Mouse (Mus musculus): ENCODE results near the gene Hpca. TPM values are rescaled to one million over a fixed set of nuclear protein-coding genes. Genes with fewer than 3 reads are reported as not detected.

Gene Hpca
- 100 to 1,000 TPM; 910 to 956 TPM for total RNA-seq (2021)
- long read RNA-seq, transcript Hpca-209 (4 exons, 1,626 nt): minor isoform, 14 of 1,060 reads
- long read RNA-seq, transcript Hpca-202 (3 exons, 1,666 nt): minor isoform, 60 of 1,060 reads
- long read RNA-seq, transcript Hpca-204 (6 exons, 1,847 nt): minor isoform, 17 of 1,060 reads
- long read RNA-seq, transcript Hpca-201 (4 exons, 1,525 nt): major isoform, 728 of 1,060 reads
- long read RNA-seq, partial matches to known transcripts: 35 of 1,060 reads
- long read RNA-seq, other reads (novel, unspliced or antisense): 189 of 1,060 reads

DNA sequence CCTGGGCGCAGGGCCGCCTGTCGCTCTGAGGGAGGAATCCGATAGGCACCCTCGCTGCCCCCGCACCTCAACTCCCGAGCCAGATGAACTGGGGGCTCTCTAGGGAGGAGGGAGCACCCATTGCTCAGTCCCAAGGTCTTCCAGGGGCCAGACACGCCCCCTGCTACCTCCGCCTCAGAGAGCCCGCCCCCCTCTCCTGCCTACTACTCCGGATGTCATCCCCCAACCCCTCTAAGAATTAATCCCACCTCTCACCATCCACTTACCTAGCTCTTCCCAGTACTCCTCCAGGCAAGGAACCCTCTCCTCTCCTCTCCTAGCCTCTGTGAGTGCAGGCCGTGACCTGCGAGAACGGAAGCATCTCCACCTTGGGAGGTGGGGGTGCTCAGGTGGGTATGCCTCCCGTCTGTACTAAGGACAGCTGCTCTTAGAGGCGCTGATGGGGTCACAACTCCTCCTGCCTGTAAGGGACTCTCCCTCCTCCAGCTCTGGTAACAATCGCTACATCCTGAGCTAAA, at the start of gene Hpca:
Gene Hpca (minus strand): TSS at position 468 of the 518 bp plus-strand sequence.
- peak in 1 of 2 experiments; percentile 13 for DNase-seq (ENCODE audit: low spot score in 2 of 2)

DNA sequence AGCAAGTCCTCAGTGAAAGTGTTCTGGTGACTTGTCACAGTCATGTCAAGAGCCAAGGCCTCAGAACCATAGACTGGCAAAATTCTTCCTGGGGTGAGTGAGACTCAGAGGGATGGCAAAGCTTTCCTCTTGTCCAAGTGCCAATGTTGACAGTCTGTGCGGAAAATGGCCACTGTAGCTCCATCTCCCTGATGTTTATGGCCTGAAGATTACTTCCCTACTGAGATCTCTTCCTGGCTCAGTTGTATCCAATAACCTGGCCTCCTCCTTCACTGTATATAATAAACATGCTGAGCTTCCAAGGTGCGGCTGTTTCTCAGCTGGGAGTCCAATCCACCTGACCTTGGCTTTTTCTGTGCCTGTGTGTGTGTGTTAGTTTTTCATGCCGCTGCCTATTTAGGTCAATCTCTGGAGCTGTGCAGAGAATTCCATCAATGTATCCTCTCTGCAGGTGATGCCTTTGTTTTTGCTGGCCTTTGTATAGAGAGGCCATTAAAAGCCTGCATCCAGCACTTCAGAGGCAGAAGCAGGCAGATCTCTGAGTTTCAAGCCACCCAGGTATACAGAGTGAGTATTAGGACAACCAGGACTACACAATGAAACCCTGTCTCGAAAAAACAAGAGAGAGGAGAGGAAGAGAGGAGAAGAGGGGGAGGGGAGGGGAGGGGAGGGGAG, 39.9 kb upstream of the Hpca start:
- no peak for DNase-seq (ENCODE audit: low spot score in 2 of 2)

DNA sequence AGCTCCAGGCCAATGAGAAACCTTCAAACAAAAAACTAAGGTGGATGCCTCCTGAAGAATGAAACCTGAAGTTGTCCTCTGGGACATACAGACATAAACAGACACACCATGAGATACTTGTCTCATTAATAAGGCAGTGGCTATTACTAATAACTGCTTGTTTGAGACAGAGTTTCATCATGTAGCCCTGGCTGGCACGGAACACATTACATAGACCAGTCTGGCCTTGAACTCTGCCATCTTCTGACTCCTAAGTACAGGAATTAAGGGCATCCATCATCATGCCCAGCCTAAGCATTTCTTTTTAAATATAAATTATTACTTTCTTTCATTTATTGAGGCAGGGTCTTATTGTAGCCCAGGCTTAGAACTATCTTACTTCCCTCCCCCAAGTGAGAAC, 39.2 kb upstream of the Hpca start:
- no peak for DNase-seq (ENCODE audit: low spot score in 2 of 2)

DNA sequence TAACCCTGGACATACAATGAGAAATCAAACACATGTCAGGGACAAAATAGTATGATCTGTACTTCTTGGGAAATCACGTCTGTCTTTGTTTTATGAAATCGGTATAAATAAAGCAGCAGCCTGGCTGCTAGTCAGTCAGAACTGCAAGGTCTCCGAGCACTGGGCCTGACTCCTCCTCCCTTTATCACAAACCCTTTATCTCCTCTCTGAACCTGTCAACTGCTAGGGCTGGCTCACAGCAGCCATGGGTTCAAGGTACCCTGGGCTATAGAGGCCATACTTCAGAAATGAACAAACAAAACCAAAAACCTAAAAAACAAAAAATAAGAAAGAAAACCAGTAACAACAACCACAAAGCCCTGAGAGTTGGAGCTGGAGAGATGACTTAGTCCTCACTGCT, 36.7 kb upstream of the Hpca start:
- DNase-seq (ENCODE audit: low spot score in 2 of 2): no peak

DNA sequence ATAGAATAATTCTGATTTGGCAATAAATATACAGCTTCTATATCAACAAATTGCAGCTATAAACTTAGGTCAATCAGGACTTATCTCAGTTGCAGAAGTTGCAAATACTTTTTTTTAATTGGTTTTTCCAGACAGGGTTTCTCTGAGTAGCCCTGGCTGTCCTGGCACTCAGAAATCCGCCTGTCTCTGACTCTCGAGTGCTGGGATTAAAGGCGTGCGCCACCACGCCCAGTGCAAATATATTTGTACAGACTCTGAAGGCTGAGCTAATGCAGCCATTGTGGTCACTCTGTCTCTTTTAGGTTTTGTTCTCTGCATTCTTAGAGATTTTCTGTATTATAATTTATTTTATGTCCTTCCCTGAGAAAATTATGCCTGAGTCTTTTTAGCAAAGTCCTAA, 35.7 kb upstream of the Hpca start:
- DNase-seq (ENCODE audit: low spot score in 2 of 2): no peak

DNA sequence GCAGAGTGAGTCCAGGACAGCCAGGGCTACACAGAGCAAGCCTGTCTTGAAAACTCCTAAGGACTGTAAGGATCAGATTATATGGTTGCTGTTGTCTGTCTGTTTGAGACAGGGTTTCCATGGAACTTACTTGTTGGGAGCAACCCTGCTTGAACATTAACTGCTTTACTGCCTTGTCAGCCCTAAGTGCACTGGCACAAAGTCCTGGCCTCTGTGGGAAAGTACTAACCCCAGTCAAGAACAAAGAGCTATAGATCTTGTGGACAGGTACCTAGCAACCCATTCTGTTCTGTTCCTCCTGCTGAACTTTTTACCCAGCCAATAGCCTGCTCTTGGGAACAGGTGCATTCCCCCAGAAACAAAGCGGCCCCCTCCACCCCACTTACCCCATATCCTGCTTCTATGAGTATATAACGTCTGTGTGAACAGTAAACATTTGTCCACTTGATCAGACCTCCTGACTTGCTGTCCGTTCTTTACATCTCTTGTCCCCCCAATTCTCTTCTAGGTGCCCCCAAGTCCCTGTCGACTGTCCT, 29.5 kb upstream of the Hpca start:
- DNase-seq (ENCODE audit: low spot score in 2 of 2): no peak

DNA sequence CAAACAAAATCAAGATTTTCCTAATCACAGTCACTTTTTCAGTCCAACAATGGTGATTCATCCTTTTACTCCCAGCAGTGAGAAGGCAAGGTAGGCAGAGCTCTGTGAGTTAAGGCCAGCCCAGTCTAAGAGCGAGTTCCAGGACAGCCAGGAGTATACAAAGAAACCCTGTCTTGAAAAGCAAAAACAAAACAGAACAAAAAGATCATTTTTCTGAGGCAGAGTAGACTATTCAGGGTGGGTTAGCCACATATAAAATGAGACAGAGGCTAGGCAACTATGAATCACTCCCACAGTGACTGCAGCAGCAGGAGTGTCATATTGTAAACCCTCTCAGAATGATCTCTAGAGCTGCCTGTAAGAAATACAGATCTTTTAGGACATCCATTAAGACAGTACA, 27.5 kb upstream of the Hpca start:
- no peak for DNase-seq (ENCODE audit: low spot score in 2 of 2)

DNA sequence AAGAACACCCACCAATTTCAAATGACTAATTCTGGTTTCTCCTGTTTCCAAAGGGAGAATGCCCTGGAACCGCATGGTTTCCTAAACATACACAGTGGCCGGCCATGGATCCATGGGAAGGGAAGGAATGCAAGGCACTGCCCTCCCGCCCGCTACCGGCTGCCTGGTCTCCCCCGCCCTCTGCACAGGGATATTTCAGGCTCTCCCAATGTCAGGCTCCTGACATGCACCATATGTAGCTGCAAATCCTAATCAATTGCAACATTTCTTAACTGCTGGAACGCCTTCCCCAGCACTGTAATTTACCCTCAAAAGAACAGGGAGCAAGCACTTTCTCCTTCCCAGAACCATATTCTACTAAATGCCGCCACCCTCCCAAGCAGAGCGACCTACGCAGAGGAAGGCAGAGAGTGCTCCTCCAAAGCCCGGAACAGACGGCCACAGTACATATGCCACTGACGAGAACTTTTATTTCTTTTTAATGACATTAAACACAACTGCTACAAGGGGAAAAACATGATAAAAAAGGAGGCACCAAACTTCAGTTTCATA, 25.8 kb upstream of the Hpca start:
- no peak for DNase-seq (ENCODE audit: low spot score in 2 of 2)

DNA sequence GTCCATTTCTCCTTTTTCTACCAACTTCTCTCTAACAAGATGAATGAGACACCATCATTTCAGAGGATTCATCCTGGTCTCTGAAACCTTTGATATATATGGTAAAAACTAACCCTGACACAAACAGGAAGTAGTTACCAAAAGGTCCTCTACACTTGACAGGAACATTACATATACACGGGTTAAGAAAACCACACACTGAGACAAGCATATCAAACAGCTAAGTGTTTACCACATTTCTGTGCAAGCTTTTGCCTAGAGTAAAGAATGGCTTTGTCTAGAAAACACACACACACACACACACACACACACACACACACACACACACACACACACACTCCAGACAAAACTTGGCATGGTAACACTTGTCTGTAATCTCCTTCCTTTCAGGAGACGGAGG, 24.6 kb upstream of the Hpca start:
- no peak for DNase-seq (ENCODE audit: low spot score in 2 of 2)

DNA sequence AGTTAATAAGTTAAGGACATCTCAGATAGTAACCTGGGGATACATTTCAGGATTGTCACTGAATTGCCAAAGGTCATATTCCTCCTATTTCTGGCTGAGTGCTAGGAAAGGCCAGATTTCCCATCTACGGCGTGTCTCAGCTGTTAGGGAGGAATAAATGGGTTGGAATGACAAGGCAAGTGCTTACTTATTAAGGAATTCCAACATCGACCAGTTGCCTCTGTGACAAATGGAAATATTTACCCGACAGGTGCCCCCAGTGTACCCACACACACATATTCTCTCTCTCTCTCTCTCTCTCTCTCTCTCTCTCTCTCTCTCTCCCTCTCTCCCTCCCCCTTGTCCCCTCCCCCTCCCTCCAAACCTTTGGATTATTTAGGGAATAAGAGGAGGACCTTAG, 24.1 kb upstream of the Hpca start:
- no peak for DNase-seq (ENCODE audit: low spot score in 2 of 2)

DNA sequence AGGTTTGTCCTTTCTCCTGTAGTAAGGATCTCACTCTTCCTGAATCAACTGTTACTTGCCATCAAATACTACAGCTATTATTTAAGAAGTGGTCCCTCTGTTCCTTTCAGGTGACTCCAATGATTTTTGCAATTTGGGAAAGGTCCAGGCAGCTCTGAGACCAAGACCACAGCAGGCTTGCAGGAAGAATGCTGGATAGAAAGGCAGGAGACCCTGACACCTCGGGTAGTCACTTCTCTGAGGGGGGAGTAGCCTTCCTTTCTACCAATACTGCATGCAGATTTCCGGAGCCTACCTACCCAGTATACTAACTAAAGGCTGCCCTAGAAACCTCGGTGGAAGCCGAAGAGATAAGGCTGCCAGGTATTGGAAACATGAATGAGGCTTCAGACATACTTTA, 23.6 kb upstream of the Hpca start:
- DNase-seq (ENCODE audit: low spot score in 2 of 2): no peak

DNA sequence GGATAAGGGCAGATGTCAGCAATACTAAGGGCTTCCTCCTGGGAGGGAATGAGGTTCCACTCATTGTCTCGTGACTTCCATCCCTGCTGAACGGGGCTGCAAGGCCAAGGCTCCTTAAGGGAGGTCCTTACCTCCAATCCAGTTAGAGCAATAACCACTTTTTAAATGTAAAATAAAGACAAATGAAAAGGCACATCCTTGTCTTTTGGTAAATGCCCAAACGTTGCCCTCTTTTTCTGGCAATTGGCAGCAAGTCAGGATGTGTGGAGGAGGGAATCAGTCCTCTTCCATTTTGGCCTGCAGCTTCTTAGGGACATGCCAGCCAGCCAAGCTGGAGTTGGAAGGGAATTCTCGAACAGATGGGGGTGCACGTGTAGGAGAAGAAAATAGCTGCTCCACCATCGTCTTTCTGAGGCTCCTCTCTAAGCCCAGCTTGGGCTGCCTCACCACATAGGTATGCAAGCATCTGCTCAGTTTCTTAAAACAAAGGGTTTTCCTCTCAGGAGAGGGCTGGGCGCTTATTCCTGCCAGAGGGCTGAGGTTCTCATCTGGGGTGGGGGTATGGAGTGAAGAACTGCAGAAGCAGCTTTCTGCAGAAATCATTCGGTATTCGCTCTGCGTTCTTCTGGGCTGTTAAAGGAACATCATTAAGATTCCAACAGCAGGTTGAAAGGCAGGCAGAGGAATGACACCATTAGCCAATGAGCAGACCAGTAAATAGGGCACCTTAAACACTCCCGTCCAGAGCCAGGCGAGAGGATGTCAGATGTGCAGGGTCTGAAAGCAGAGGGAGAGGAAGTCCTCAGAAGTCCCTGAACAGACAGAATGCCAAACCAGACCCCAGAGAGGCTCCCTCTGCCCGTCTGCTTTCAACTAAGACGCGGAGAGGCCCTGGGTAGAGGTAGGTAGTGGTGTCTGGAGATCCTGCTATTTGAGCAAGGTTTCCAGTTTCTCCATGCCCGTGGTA, 22.8 kb upstream of the Hpca start:
- peak; percentile 70 to 72 for DNase-seq (ENCODE audit: low spot score in 2 of 2)

DNA sequence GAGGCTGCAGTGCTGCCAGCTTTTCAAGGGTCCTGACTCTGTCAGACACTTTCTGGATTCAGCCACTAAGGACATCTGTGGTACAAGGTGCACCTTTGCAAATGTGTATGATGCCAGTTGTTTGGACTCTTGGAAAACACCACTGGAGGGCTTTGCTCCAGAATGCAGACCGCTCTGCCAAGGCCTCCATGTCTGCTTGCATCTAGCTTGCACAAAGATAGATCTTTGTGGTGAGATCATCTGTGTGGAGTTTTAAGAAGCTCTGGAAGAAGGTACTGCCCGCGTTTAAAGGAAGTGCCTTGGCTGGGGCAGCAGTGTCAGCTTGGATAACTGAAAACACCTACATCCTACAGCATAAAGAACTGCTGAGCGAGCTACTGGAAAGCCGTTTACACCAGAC, 21.7 kb upstream of the Hpca start:
- DNase-seq (ENCODE audit: low spot score in 2 of 2): no peak

DNA sequence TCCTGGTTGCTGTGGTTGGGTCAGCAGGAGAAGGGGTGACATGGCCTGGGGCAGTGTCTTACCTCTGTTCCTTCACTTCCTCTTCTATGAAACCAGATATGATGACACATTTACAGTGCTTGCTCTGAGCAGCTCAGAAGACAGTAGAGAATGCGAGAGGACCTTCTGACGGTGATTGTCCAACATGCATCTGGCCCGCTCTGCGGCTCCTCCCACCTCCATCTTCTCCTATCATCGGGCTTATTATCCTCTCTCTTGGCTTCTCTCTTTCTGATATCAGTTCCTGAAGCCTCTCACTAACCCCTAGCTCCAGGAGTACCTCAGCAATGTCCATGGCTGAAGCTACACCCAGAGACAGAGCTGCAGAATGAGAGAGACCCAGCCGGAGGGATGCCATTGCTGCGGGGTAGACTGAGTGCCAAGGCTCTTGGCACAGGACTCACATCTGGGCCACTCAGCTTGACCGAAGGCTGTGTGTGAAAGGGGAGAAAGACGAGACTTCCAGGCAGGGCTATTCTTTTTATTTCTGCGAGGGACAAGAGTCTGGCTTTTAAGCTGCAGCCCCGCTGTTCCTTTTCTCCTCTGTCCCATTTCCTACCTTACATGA, 20.7 kb upstream of the Hpca start:
- DNase-seq (ENCODE audit: low spot score in 2 of 2): no peak

DNA sequence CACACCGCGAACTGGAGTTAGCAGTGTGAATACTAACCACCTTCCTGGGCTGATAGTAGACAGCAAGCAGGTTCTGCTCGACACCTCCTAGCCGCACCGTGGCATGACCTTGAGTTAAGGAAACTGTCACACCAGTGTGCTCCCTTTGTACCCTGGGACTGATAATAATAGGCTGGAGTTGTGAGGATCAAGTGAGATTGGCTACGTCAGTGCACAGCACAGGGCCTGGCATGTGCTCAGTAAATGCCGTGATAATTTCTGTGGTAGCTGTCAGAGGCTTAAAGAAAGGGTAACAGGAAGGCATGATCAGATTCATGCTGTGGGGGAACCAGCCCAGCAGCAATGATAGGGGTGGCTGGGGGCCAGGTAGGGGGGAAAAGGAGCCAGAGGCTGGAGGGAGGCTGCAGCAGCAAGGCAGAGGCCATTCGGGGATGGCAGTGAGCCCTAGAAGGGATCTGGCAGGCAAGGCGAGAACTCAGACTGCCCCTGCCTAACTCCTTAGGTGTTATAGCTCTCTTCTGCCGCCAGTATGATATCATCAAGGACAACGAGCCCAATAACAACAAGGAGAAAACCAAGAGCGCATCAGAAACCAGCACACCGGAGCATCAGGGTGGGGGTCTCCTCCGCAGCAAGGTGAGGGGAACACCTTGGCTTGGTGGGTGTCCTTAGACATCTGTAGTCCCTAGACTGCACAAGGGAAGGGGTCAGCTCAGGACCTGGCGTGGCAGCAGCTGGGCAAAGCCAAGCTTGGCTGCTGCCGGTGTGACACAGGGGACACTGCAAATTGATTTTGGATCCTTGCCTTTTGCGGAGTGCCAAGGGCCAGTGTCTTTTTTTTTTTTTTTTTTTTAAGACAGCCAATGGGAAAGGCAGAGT, 20.0 kb upstream of the Hpca start:
- no peak for DNase-seq (ENCODE audit: low spot score in 2 of 2)

DNA sequence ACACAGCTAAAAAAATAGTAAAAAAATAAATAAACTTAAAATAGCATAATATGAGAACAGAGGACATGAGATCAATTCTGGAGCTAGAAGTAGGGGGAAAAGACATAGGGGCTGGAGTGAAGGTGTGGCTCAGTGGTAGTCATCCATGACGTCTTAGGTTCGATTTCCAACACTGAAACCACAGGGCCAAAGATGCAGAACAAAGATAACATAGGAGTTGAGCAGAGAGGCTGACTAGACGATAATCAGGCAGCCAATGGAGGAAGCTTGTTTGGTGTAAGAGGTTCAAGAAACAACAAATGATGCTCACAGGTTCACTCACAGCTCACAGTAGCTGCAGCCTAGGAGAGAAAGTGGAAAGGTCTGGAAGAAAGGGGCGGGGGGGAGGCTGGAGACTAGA, 19.0 kb upstream of the Hpca start:
- DNase-seq (ENCODE audit: low spot score in 2 of 2): no peak

DNA sequence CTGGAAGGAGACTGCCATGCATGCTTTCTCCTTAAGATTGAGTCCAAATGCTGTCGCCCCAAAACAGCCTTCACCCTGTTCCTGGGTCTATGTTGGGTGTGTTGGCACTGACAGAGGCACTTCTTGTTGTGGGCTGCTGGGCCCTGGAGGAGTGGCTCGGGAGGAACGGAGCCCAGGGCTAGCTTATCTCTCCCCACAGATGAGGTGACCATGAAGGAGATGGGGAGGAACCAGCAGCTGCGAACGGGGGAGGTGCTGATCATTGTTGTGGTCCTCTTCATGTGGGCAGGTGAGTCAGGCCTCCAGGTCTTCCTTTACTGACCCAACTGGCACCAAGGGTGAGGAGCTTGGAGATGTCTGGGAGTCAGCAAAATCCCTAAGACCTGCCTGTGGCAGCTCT, 17.8 kb upstream of the Hpca start:
- DNase-seq (ENCODE audit: low spot score in 2 of 2): no peak

DNA sequence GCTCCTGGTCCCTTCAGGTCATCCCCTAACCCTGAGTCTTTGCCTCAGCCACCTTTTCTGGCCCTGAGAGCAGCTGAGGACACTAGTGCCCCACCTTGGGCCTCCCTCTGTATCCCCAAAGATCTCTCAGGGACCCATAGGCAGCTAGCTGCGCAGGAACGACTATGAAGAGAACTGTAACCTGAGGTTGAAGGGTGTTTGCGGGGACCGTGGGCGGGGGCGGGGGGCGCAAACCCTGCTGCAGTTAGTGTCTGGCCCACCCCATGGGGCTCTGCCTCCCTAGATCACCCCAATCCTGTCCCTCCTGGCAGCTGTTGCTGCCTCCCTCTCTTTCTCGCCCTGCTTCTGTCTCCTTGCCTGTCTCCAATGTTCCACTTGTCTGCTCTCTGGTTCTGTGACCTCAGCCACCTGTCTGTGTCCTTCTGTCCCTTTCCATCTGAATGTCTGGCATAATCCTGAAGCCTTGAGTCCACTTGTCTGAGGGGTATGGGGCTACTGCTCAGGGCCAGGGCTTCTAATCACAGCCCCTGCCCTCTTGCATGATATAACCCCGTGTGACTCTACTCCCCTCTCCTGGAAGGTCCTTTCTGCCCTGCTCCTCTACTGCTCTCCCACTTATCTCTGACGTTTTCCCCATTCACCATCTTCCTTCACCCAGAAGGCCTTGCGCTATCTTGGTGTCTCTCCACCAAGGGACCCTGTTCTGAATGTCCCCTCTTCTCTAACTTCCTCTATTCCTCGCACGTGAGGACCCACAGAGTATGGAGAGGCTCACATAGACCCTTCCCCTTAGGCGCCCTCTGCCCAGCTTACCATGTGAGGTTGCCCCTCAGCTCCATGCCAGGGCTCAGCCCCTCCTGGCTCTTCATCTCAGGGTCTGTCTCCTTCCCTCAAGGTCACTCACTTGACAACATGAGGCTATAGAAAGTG, 15.8 kb upstream of the Hpca start:
- DNase-seq (ENCODE audit: low spot score in 2 of 2): peak in 1 of 2 experiments; percentile 6
